Mouse (Mus musculus) cerebellum, adult 2 months (tissue): ENCODE data around the gene Lpcat2b.
A peak's percentile ranks its signal among the peaks of the same experiment; 100 is the strongest.

ENCODE experiments used
- CTCF ChIP-seq: fragments of 200-500 bp; IDR thresholded peaks from 2 replicates; pipeline ENCODE4 v1.5.1; 2011; ENCODE audit warnings: low read depth, mild to moderate bottlenecking, control low read depth, low read length, moderate library complexity, borderline replicate concordance; ENCODE audit not compliant: insufficient read depth
- POLR2A ChIP-seq: fragments of 200-500 bp; IDR thresholded peaks from 2 replicates; pipeline ENCODE4 v1.6.1; 2011; ENCODE audit warnings: low read length, control low read depth, borderline replicate concordance; ENCODE audit not compliant: insufficient read depth

GRCm38 (mm10) chr5:107437464-107438281, 6.3 kb downstream of the Lpcat2b start, which contains the start of gene Btbd8:
- TF ChIP-seq CTCF (no peak), POLR2A (peak; percentile 70; the same call in 1 of the 2 replicates)
